Mouse (Mus musculus): ENCODE measurements at regions not wholly inside any gene's neighbourhood (a gene's known extent, or its start where the extent isn't known, plus 50 kb on each side); places are given as distances from the start of the nearest gene placed in this dataset.

GRCm38 (mm10) chr3:101749841-101750240 lies 98.9 kb downstream of the Mab21l3 start:
- no peak for DNase-seq

DNA sequence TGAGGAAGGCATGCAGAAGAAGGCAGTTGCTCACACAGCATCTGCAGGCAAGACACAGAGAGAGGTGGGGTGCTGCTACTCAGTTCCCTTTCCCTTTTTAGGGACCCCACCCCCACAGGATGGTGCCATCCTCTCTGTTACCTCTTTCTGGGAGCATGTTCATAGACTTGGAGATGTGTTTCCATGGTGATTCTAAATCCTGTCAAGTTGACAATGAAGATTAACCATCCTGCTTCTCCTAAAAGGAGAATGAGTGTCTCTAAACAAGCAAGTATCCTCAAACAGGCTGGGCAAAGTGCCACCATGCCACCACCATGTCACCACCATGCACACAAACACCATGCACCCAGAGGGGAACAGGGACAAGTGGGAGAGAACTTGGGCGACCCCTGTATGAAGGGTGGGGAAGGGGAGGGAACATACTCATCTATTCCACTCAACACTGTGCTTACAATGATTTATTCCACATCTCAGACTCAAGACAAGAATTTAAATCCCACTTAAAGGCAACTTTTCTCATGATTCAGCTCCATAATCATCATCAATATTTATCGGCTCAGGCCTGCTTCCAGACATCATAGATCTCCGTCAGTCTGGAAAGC lies 99.6 kb downstream of the Mab21l3 start:
- no peak for DNase-seq

DNA sequence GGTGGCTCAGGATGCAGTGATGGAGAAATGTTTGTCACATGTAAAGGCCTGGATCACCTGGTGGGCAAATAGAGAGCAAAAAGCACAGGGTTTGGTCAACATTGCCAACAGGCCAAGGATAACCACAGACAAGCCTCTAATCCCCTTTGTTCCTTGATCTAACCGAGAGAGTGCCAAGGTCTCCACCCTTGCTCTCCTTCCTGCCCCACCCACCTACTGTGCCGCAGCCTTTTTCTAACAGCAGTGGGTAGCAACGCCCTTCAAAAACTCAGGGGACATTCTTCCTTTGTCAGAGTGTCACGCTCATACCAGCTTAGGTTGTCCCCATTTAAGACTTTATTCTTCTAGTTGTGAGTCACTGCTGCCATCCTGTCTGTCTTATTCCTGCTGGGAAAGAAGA lies 100.6 kb downstream of the Mab21l3 start:
- peak; percentile 53 for DNase-seq

GRCm38 (mm10) chr3:101740906-101741305 lies 107.9 kb downstream of the Mab21l3 start:
- no peak for DNase-seq

DNA sequence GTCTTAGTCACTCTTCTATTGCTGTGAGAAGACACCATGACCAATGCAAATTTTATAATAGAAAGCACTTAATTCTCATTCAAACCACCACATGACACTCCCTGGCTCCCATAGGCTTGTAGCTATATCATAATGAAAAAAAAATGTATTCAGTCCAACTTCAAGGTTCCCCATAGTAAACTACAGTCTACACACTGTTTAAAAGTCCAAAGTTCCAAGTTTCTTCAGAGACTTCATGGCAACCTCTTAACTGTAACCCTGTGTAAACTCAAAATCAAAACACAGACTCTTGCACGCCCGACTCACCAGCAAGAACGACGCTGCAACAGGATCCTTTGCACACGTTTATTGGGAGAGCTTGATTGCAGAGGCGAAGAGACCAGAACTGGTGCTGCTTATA lies 111.6 kb downstream of the Mab21l3 start:
- DNase-seq, result no peak

DNA sequence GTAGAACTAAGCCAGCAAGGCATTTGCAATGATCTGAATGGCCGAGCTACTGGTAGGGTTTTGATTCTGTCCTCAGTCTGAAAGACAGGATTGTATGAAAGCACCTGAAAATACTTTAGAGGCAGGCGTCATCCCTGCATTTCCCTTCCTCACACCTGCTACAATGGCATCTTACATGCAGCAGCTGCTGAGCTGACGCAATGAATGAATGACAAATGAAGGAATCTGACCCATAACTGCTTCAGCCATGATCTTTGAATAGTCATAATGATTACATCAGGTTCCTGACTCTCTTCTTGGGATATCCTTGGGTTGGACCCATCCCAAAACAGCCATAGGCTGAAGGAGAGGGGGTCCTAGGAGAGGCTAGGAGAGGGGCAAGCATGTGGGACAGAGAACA lies 119.7 kb downstream of the Mab21l3 start:
- DNase-seq, result no peak

GRCm38 (mm10) chr3:101722926-101723325 lies 118.4 kb upstream of the Atp1a1 start:
- no peak for DNase-seq

GRCm38 (mm10) chr3:101722001-101722400 lies 117.5 kb upstream of the Atp1a1 start:
- DNase-seq, result no peak

DNA sequence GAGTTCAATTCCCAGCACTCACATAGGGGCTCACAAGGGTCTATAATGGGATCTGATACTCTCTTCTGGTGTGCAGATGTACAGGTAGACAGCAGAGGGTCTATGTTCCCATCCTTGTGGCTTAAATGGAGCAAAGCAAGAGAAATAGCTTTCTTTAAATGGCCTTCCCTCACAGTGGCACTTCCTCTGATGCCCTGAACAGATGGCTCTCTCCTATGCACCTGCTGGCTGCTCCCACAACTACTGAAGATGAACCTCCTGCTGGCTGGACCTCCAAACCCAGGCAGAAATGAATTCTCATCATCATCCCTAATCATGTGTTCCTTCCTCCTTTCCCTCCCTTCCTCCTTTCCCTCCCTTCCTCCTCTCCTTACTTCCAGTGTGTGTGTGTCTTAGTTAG lies 110.9 kb upstream of the Atp1a1 start:
- DNase-seq, result no peak

GRCm38 (mm10) chr3:101714810-101715209 lies 110.3 kb upstream of the Atp1a1 start:
- DNase-seq, result no peak

- no peak for DNase-seq
Measured at GRCm38 (mm10) chr3:101713669-101714068, 109.2 kb upstream of the Atp1a1 start.

DNA sequence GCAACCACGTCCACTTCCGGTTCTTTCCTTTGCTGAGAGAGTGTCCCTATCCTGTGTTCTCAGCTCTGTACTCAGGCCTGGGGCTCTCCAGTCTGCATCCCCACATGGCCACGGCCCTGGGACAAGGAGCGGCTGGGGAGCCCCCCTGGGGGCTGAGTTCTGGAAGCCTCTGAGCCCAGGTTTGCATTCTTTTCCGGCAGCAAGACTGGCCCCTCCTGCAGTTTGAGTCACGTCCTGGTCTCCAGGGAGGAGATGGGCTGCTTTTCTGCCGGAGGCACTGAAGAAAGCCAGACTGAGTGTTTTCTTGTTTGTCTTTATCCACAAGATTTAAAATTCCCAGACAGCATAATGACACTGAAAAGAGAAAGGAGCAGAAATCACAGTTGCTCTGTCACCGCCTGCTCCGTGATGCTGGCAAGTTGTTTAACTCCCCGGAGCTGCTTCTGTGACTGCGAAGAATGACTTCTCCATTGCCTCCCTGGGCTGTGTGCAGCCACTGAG lies 108.7 kb upstream of the Atp1a1 start:
- no peak for DNase-seq

- no peak for DNase-seq
Measured at GRCm38 (mm10) chr3:101712666-101713065, 108.2 kb upstream of the Atp1a1 start.

GRCm38 (mm10) chr3:101711594-101712171 lies 107.2 kb upstream of the Atp1a1 start:
- DNase-seq, result peak; percentile 56

GRCm38 (mm10) chr3:101709379-101709970 lies 105.0 kb upstream of the Atp1a1 start:
- DNase-seq, result peak; percentile 31

DNA sequence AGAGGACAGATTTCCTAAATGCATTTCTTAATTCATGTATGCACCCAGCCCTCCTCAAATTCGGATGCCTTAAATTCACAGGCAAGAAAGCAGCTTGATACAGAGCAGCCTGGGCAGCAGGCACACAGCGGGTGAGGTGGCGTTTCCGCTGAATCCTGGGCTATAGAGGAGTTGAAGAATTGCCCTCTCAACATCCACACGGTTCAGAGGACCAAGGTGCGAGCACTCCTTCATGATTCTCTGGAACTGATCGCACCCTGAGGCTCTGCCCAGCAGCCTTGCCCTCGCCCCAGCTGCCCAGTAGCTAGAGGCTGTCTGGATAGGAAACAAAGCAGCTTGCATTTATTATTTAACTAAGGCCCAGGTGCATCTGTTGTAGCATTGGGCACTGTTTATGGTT lies 104.3 kb upstream of the Atp1a1 start:
- DNase-seq, result no peak

GRCm38 (mm10) chr3:101704919-101705318 lies 100.4 kb upstream of the Atp1a1 start:
- DNase-seq, result peak; percentile 19

DNA sequence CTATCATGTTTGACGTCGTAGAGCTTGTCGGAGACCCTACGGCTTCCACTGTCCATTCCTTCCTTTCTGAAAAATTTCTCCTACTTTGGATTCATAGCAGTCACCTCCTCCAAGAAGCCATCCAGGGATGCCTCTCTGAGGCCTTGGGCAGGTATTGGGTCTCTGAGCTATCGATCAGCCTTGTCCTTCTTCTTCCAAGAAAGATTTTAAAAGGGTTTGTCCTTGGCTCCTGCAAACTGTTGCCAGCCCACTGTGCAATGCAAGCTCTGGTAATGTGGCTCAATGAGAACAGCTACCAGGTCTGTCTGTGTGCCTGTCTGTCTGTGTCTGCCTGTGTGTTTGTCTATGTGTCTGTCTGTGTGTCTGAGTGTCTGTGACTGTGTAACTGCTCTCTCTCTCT lies 99.8 kb upstream of the Atp1a1 start:
- no peak for DNase-seq

GRCm38 (mm10) chr3:101701763-101702173 lies 97.3 kb upstream of the Atp1a1 start:
- no peak for DNase-seq

DNA sequence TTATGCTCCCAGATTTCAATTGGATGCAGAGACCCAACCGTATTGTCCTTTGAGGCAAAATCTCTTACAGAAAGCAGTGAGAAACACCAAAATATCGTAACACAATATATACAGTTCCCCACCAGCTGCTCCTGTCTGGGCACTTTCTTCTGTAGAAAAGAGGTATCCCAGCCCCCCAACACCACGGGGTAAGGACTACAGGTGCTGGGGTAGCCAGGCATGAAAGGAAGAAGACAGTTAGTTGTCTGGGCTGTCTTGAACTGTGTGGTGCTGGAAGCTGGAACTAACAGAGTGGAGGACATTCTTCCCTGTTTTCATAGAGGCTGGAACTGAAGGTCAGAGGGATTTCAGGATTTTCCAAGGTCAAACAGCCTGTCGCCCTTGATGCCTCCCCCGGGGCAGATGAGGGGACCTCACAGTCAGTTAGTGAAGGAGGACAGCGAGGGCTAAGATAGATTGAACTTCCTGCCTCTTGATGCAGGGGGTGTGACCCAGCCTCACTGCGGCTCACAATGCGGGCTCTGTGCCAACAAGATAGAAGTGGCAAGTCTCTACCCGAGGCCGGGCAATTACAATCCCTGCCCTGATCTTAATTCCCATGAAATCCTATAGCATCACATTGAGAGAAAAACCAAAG lies 96.6 kb upstream of the Atp1a1 start:
- DNase-seq, result peak; percentile 75

DNA sequence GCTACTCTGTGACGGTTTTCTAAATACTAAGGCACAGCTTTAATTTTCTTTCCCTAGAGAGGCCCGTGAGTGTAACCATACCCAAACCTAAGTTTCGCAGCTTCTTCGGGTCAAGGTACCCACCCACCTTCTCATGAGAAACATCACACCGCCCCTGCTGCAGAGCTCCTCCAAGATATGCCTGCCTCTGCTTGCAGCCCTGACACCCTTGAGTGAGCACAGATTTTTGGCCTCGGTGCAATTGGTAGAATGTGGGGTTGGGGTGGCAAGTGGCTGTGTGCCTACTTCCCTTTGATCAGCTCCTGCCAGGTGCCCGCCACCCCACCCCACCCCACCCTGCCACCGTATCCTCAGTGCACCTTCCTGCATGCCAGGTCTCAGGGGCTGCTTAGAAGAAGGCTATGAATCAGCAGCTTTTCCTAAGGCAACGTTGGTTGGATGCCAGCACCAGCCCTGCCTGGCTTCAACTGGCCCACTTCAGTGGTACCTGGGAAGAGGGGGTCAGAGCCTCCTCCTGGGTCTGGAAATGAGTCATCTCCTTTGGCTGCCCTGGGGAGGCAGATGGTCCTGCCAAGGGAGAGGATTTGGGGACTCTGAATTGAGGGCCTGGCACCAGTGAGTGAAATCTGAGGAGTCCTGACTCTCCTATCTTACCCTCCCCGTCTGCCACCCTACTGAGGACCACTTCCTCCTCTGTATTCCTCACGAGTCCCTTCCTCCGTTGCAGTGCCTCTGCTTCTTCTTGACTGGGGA lies 95.6 kb upstream of the Atp1a1 start:
- no peak for DNase-seq

DNA sequence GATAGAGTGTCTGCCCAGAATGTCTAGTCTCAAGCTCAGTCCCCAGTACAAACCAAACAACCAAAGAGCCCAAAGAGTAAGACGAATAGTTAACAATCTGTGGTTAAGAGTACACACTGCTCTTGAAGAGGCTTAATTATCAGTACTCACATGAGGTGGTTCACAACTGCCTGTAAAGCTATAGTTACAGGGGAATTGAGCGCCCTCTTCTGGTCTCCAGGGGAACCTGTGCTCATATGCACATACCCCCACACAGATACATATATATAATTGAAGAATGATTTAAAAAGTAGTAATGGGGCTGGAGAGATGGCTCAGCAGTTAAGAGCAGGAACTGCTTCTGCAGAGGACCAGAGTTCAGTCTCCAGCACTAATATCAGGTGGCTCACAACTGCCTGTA lies 92.3 kb upstream of the Atp1a1 start:
- no peak for DNase-seq

GRCm38 (mm10) chr3:101694311-101694710 lies 89.8 kb upstream of the Atp1a1 start:
- no peak for DNase-seq
